Mouse (Mus musculus): ENCODE measurements around the gene Srgap2.

The Srgap2 gene

GRCm38 (mm10) chr1:131236077-131236476, 291.1 kb downstream of the Srgap2 start:
- no peak for DNase-seq
